Mouse (Mus musculus) heart, adult 2 months (tissue): ENCODE measurements around the gene Farsa.

Experiments
- CTCF ChIP-seq: fragments of 200-600 bp; IDR thresholded peaks from 2 replicates; pipeline ENCODE4 v1.8.1; 2022; ENCODE audit warnings: antibody characterized with exemption, mild to moderate bottlenecking, moderate library complexity
- EP300 ChIP-seq: fragments of 200-500 bp; IDR thresholded peaks from 2 replicates; pipeline ENCODE4 v1.6.1; 2011; ENCODE audit warnings: low read depth, low read length, control low read depth; ENCODE audit not compliant: insufficient read depth

GRCm38 (mm10) chr8:84813830-84814229 is 43.0 kb upstream of the Farsa start:
- TF ChIP-seq EP300 (no peak), CTCF (no peak)
